Mouse (Mus musculus) mouse trophoblast stem cell (cell line): ENCODE measurements at regions not wholly inside any gene's neighbourhood (a gene's known extent, or its start where the extent isn't known, plus 50 kb on each side); places are given as distances from the start of the nearest gene placed in this dataset.

Source experiments
- in situ Hi-C, 2 experiments: fragments of 300-500 bp; cut with MseI, MboI; formaldehyde crosslinking; loops; 2 replicates in 1 of 2; 3 replicates in 1 of 2; pipeline ENCODE4 v1.15.1; 2025

DNA sequence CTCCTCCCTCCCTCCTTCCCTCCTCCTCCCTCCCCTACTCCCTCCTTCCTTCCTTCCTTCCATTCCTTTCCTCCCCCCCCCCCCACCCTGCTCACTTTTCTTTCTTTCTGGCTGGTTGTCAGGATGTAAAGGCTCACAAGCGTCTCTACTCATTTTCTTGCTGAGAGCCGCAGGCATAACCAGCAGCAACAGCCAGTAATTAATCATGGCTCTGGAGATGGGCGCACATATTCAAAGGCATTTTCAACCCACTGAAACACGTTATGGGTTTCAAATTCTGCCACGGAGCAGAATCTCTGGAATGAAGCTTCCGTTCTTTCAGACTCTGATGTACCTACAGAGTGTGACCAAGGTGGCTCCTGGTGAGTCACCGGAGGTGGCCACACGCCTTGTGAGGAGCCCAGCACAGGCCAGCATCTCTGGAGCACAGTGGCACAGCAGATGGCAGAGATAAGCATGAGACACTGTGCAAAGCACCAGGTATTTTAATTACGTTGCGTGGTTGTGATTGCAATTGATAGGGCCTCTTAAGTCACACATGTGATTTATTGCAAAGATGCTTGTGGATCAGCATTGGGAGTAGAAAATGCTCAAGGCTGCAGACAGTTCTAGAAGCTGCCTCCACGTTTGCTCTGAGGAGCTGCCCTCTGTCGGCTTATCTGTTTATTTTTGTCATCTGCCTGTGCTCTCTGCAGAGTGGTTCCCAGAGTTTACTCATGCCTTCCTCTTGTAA lies 236.0 kb downstream of the Mtx2 start:
- in situ Hi-C loops: no loop called here

DNA sequence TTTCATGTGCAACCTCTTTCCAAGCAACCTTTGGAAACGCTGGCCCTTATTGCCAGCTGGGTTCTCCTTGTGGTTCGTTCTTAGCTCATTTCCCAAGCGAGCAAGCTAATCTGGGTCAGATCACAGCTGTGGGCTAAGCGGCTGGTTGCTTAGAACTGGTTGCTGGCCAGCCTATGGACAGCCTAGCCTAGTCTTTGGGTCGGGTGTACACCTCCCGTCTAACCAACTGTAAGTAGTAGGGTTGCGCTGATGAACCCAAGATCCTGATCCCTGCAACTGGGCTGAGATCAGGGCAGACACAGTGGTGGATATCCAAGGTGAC lies 236.5 kb downstream of the Mtx2 start:
- in situ Hi-C loops: no loop called here

DNA sequence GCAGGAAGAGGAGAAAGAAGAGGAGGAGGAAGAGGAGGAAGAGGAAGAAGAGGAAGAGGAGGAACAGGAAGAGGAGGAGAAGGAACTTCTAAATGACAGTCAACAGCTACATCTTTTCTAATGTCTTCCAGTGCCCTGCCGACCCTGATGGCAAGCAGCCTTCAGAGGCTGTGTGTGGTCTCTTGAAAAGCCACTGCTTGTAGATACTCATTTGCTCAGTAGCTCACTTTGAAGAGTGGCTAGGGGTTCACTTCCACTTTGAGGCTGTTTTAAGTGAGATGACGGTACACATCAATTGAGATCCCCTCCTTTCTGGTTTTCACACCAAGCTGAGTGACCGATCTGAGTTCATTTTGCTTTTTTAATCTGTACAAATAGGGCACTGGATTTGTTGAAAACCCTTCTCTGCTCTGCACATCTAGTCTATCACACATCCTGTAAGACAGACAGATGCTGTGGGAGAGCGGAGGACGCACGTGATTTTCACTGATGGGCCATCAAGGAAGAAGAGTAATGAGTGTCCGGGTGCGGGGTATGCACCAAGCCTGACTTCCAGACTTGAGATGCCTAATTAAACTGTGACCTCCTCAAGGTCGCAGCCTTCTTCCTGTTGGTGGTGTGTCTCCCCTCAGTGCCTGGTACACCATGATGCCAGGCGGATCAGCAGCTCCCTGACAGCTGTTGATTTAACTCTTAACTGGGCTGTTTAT lies 239.0 kb downstream of the Mtx2 start:
- in situ Hi-C loops: no loop called here

DNA sequence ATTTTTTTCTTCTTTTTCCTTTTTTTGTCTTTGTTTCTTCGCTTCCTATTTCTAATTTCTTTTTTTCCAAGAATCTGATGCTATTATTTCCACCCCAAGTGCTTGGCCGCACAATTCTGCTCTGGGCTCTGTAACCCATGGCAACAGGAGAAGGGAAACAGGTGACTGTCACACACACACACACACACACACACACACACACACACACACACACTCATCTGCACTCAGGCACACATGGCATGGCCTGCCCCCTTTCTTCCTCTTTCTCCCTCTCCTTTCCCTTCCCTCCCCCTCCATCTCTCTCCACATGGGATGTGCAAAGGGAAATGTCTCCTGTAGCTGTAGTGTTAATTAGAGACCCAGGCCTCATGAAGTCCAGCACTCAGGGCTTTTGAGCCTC lies 239.7 kb downstream of the Mtx2 start:
- in situ Hi-C loops: no loop called here

- in situ Hi-C loops: no loop called here
Observed at GRCm38 (mm10) chr2:75069321-75069720, 243.7 kb downstream of the Mtx2 start.

- in situ Hi-C loops: no loop called here
Observed at GRCm38 (mm10) chr2:75072021-75072420, 246.4 kb downstream of the Mtx2 start.

- in situ Hi-C loops: no loop called here
Observed at GRCm38 (mm10) chr2:75072471-75072870, 246.9 kb downstream of the Mtx2 start.

GRCm38 (mm10) chr2:75073178-75073577 lies 247.6 kb downstream of the Mtx2 start:
- in situ Hi-C loops: no loop called here

GRCm38 (mm10) chr2:75087164-75087563 lies 261.6 kb downstream of the Mtx2 start:
- in situ Hi-C loops: no loop called here

- in situ Hi-C loops: no loop called here
Observed at GRCm38 (mm10) chr2:75089186-75089585, 263.6 kb downstream of the Mtx2 start.

- in situ Hi-C loops: no loop called here
Observed at GRCm38 (mm10) chr2:75089616-75090015, 264.0 kb downstream of the Mtx2 start.

- in situ Hi-C loops: no loop called here
Observed at GRCm38 (mm10) chr2:75090439-75090838, 264.8 kb downstream of the Mtx2 start.

DNA sequence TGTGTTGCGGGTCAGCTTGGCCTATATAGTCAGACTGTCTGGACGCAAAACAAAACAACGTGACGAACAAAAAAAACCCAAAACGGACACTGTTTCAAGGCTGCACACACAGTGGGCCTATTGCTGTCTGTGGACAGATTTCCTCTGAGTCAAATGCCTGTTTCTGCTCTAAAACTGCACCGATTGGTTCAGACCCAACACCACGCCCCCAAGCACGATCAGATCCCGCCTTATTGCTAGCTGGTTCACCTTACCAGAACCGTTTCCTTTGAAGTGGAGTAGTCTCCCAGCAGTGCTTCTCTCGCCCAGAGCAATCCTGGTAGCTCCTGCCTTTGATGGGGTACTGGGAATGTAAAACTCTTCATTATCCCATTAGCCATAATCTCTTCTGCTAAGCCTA lies 275.9 kb downstream of the Mtx2 start:
- in situ Hi-C loops: no loop called here

GRCm38 (mm10) chr2:75112751-75113150 lies 287.1 kb downstream of the Mtx2 start:
- in situ Hi-C loops: no loop called here

DNA sequence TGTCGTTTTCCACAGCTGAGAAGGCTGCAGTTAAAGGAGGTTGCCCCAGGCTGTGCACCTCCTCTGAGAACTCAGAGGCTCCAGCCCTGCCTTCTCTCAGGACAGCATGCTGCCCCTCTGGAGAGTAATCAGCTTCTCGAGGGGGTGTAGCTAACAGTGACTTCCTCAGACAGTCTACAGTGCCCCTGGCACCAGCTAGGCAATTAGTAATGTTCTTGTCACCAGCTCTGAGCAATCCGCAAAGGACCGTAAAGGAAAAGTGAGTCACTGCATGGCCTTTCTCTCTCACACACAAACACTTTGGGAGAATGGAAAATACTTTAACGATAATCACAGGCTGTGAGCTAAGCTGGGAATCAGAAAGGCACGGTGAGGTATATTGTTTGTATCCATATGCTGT lies 288.8 kb downstream of the Mtx2 start:
- in situ Hi-C loops: no loop called here

- in situ Hi-C loops: no loop called here
Observed at GRCm38 (mm10) chr2:75118348-75118926, 292.8 kb downstream of the Mtx2 start.

- in situ Hi-C loops: no loop called here
Observed at GRCm38 (mm10) chr2:75119599-75119998, 294.0 kb downstream of the Mtx2 start.

GRCm38 (mm10) chr2:75133298-75134080 lies 307.9 kb downstream of the Mtx2 start:
- in situ Hi-C loops: no loop called here

DNA sequence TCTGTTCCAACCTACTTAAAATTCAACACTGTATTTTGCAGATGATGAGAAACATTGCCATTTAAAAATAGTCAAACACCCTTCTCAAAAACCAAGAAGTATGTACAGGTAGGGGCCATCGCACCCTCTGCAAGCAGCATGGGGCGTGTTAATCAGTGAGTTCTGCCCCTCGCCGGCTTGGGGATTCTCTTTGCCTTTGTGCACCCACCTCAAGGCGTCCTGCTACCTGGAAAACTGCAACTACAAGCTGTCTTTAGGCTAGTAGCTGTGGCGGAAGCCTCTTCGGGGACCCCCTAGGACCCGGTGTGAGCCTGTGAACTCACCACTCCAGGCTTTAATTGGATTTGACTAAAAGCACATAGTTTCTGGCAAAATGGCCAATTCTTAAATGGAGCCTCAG lies 311.0 kb downstream of the Mtx2 start:
- in situ Hi-C loops: loop anchor here in 1 of 2 experiments (5.0 kb wide), 1 partner anchor 419 kb away; no protein-coding TSS in a partner anchor

DNA sequence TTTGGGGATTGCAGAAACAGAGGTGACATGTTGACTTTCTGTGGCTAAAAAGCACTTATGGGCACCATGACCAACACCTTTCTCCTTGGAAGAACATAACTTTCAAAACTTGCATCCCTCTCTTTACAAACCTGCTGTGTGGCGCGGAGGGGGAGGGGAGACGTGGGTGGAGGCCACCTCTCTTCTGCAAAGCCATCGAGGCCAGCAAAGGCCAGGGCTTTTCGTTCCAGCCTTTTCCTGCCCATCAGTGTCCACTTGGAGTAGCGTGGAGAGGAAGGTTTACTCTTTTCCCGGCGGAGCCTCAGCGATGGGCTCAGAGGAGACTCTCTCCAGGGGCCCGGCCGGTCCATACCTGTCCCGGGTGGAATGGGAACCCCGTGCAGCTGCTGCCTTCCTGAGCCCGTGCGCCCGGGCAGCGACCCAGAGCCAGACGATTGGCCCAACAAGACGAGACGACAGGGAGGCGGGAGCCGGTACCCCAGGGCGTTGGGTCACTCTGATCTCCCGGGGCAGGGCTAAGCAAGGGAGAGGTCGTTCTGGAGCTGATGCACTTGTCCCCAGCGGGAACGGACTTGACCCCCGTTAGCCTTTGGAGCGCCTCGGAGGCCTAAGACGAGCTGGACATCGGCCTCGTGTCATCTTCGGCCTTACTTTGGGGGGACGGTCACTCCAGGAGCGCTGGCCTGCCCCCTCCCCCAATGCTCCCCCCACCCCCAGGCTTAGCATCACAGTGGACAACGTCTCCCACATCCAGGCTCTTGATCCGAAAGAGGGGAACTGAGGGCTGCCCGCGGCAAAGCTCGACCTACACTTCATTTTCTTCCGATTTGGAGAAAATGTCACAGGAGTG lies 311.8 kb downstream of the Mtx2 start:
- in situ Hi-C loops: loop anchor here in 1 of 2 experiments (5.0 kb wide), 1 partner anchor 420 kb away; no protein-coding TSS in a partner anchor
